Mouse (Mus musculus) yolk sac, embryonic 10.5 days (tissue): ENCODE results near the gene Hk3.

Experiments used
- DNase-seq: peaks from one replicate; pipeline ENCODE4 v3.0.0-alpha.2; 2017; ENCODE audit warnings: low spot score

Gene Hk3

GRCm38 (mm10) chr13:55002090-55002489, 19.1 kb downstream of the Hk3 start:
- no peak for DNase-seq

- no peak for DNase-seq
Measured at GRCm38 (mm10) chr13:55000433-55000832, 20.8 kb downstream of the Hk3 start.

GRCm38 (mm10) chr13:54997568-54997967, 23.6 kb downstream of the Hk3 start:
- DNase-seq, result no peak

- DNase-seq, result no peak
Measured at GRCm38 (mm10) chr13:54995161-54995560, 26.0 kb downstream of the Hk3 start.

- DNase-seq, result peak; percentile 5
Measured at GRCm38 (mm10) chr13:54994576-54994975, 26.6 kb downstream of the Hk3 start.

DNA sequence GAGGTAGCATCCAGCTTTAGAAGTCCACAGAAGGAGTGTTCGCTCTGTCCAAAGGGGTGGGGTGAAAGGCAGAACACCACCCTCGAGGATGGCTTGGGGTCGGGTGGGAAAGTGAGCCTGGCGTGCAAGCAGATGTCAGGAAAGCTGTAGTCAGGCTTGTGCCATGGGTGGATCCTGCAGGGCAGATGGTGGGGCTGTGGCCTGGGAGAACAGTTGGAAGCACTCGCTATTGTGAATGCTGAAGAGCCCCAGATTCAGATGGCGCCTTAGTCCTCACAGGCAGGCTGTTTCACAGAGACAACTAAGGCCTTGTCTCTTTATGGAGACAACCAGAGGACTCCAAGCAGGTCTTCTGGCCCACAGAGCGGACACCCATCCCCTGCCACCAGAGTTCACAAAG, 29.0 kb downstream of the Hk3 start:
- no peak for DNase-seq

- DNase-seq, result no peak
Measured at GRCm38 (mm10) chr13:54988181-54988760, 32.9 kb downstream of the Hk3 start.

- no peak for DNase-seq
Measured at GRCm38 (mm10) chr13:54987405-54987804, 33.8 kb downstream of the Hk3 start.

- no peak for DNase-seq
Measured at GRCm38 (mm10) chr13:54983614-54984013, 37.6 kb downstream of the Hk3 start.

GRCm38 (mm10) chr13:54983001-54983400, 38.2 kb downstream of the Hk3 start:
- DNase-seq, result no peak

DNA sequence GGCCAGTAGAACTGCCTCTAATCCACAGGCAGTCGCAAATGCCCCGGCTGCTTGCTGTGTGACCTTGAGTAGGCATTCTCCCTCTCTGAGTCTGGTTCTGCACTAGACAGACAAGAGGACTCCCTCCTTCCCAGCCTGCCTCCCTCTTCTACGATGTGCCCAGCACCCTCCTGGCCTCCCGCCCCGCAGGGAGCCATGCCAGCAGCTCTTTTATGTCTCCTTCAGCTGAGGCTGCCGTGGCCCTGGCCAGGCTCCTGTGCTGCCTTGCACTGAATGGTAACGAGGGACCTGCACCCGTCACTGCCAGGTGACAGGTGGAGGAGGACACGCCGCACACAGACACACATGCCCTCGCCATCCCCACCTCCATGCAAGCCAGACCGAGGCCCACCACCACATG, 40.2 kb downstream of the Hk3 start:
- no peak for DNase-seq

DNA sequence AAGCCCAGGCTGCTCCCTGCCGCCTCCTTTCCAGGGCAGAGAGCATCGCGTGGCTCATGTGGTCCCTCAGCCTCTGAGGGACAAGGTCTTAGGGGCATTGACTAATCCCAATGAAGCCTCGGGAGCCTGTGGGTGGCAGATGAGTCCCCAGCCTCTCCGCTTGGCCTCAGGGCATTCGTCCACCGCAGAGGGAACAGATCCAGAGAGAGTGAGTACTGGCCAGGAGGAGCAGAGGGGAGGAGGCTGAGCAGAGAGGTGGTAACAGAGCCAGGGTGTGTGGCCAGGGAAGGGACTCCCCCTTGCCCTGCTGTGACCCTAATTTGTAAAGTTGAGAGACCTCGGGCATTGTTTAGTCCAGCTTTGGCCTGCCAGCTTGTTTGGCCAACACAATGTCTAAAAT, 42.4 kb downstream of the Hk3 start:
- no peak for DNase-seq

DNA sequence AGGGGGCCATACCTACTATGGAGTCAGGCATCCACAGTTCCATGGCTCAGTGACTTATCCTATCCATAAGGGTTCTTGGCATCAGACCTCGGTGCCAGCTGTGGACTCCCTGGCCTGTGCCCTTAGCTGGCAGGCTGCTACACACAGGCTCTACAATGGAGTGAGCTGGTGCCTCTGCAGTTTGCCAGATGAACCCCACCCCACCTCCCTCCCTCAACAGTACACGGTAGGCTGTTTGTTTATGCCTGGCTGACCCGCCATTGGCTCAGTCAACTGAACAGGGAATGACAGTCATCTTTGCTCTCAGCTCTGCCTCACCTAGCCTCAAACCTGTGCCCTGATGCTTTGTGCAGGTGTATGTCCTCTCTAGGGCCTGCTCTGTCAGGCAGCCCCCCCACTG, 45.6 kb downstream of the Hk3 start:
- DNase-seq, result no peak

DNA sequence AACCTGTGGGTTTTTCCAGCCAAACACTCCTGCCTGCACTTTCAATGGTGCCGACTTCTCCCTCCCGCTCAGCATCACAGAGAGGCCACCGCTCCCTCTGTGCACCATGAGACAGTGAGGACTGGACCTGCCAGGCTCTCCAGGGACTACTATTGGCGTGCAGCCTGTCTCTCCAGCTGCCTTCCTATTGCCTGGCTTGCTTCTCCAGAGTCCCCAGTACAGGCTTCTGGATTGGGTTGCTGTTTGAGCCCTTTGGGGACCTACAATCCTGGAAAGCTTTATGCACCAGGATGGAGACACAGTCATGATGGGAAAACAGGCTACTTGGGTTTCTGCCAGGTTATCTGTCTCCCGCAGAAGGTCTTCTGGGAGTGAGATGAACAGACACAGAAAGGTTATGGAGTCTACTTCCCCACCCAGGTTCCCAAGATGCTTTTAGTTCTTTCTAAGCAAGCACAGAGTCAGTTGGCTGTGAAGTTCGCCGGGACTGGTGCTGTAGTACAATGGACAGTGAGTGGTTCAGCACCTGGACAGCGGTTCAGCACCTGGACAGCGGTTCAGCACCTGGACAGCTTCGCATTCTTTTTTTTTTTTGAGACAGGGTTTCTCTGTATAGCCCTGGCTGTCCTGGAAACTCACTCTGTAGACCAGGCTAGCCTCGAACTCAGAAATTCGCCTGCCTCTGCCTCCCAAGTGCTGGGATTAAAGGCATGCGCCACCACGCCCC, 50.5 kb downstream of the Hk3 start:
- DNase-seq, result peak; percentile 38

DNA sequence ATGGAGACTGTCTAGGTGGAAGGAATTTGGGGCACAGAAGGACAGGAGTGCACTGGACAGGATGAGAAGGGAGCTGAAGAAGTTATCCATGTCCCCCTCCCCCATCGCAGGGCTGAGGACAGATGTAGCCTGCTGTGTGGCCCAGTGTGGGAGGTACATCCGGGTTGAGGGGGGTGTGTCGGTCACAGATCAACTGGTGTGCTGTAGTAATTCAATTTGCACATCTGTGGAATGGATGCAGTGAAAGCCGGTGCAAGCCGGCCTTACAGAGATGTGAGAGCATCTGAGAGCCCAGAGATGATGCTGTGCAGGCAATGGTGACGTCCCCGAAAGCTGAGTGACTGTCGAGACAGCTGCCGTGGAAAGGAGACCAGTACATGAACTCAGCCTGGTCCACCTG, 51.7 kb downstream of the Hk3 start:
- no peak for DNase-seq

DNA sequence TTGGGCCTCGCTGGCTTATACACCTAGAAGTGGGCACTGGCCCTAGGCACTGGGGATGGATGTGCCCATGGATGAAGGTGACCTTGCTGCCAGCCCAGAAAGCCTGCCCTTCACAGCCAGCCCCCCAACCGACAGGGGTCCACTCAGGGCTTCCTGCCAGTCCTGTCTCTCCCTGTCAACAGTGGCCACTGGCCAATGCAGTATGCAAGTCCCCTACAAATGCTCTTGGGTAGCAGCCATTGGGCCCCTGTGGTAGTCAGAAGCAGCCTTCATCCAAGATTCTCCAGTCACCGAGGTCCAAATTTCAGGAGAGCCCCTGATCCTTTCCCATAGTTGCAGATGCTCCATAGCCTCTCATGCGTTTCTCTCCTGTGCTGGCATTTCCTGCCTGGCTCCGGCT, 52.5 kb downstream of the Hk3 start:
- no peak for DNase-seq

- no peak for DNase-seq
Measured at GRCm38 (mm10) chr13:54967501-54967900, 53.7 kb downstream of the Hk3 start.

- DNase-seq, result no peak
Measured at GRCm38 (mm10) chr13:54965256-54965655, 55.9 kb downstream of the Hk3 start.

DNA sequence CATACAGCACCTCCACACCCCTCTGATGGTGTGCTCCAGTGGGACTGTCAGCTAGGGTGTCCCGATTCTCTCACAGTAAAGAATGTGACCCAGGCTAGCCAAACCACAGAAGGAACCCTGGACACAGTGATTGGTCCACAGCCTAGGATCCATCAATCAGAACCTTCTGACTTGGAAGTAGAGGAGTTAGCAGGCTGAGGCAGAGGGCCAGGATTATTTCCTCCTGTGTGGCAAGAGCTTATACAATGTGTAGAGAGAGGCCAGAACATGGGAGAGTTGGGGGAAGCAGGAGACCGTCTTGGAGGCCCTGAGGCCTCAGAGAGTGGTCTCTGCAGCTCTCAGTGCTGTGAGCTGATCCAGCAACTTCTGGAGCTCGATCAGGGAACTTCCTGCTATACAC, 60.7 kb downstream of the Hk3 start:
- no peak for DNase-seq

DNA sequence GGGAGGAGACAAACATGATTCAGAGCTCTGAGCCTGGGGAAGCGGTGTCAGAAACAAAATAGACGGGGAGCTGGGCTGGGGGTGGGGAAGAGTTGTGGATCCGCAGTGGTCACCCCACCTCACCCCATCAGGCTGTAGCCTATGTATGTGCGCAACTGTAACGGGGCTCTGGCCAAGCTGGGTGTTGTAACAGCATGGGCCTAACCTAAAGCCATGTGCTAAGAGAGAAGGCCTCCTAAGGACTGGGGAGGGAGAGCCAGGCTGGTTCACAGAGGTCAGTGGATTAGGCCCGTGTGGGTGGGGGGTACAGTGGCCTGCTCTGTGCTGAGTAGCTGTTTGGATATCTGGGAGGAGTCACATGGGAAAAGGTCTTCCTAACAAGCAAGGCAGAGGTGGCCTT, 61.3 kb downstream of the Hk3 start:
- DNase-seq, result no peak

- no peak for DNase-seq
Measured at GRCm38 (mm10) chr13:54959059-54959701, 62.0 kb downstream of the Hk3 start.

GRCm38 (mm10) chr13:54957281-54957680, 63.9 kb downstream of the Hk3 start:
- DNase-seq, result no peak
